Mouse (Mus musculus) forebrain, embryonic 10.5 days (tissue): ENCODE measurements at regions not wholly inside any gene's neighbourhood (a gene's known extent, or its start where the extent isn't known, plus 50 kb on each side); places are given as distances from the start of the nearest gene placed in this dataset.

Experiments
- DNase-seq: peaks from one replicate; pipeline ENCODE4 v3.0.0-alpha.2; 2017; ENCODE audit warnings: low spot score; ENCODE audit errors: extremely low spot score
- H3K27ac ChIP-seq: fragments of 300-500 bp; sonication (generic); 2 replicates; pipeline ENCODE4 v1.5.1; 2016; ENCODE audit warnings: mild to moderate bottlenecking
- H3K27me3 ChIP-seq: fragments of 300-500 bp; sonication (generic); 2 replicates; pipeline ENCODE4 v1.6.1; 2016; ENCODE audit warnings: mild to moderate bottlenecking; ENCODE audit not compliant: poor library complexity, severe bottlenecking
- H3K36me3 ChIP-seq: fragments of 300-500 bp; sonication (generic); replicated peaks from 2 replicates; pipeline ENCODE4 v1.6.1; 2016; ENCODE audit warnings: mild to moderate bottlenecking, moderate library complexity
- H3K4me1 ChIP-seq: fragments of 300-500 bp; sonication (generic); 2 replicates; pipeline ENCODE4 v1.6.1; 2016
- H3K4me3 ChIP-seq: fragments of 300-500 bp; sonication (generic); 2 replicates; pipeline ENCODE4 v1.5.1; 2016; ENCODE audit warnings: mild to moderate bottlenecking, moderate library complexity
- H3K9me3 ChIP-seq: fragments of 300-500 bp; sonication (generic); 2 replicates; pipeline ENCODE4 v1.6.1; 2016; ENCODE audit warnings: mild to moderate bottlenecking, moderate library complexity
- WGBS: fragments of 180-500 bp; shearing (Covaris S2); methylation state at CpG from one replicate; pipeline ENCODE4 v1.1.7; 2016; 5-methylcytosine and 5-hydroxymethylcytosine counted together

- no peaks in the 10 kb centered on the region for H3K36me3 ChIP-seq
- 84% methylated on average over 5 of the region's 5 CpGs for WGBS
- DNase-seq, result no peak
- H3K27ac ChIP-seq, result no peak overlapping the region
- no peaks in the 10 kb centered on the region for H3K9me3 ChIP-seq
- no peak overlapping the region for H3K4me3 ChIP-seq
- H3K4me1 ChIP-seq, result no peaks in the 10 kb centered on the region
- H3K27me3 ChIP-seq, result no peaks in the 10 kb centered on the region
These were observed 68.8 kb downstream of the Cxcl12 start for GRCm38 (mm10) chr6:117237096-117237495.

- WGBS, result 91% methylated on average over 3 of the region's 3 CpGs
- H3K27ac ChIP-seq, result no peak overlapping the region
- no peak for DNase-seq
- H3K27me3 ChIP-seq, result no peaks in the 10 kb centered on the region
- H3K4me3 ChIP-seq, result no peak overlapping the region
- no peaks in the 10 kb centered on the region for H3K36me3 ChIP-seq
- H3K4me1 ChIP-seq, result no peaks in the 10 kb centered on the region
- H3K9me3 ChIP-seq, result no peaks in the 10 kb centered on the region
These were observed 72.9 kb downstream of the Cxcl12 start for GRCm38 (mm10) chr6:117241206-117241605.

- Histone ChIP-seq H3K9me3 (no peaks in the 10 kb centered on the region), H3K27me3 (no peaks in the 10 kb centered on the region; the same call in 1 of the 2 replicates), H3K4me3 (no peak overlapping the region), H3K27ac (no peak overlapping the region), H3K36me3 (no peaks in the 10 kb centered on the region), H3K4me1 (peaks cover 14% of the 10 kb centered on the region)
- no peak for DNase-seq
- WGBS, result 93% methylated on average over 5 of the region's 5 CpGs
These were observed 77.1 kb downstream of the Cxcl12 start for GRCm38 (mm10) chr6:117245398-117245797.

GRCm38 (mm10) chr6:117245849-117246248 lies 77.5 kb downstream of the Cxcl12 start:
- 91% methylated on average over 6 of the region's 6 CpGs for WGBS
- H3K9me3 ChIP-seq, result no peaks in the 10 kb centered on the region

GRCm38 (mm10) chr6:117249230-117249921 lies 81.0 kb downstream of the Cxcl12 start:
- WGBS, result 83% methylated on average over 18 of the region's 18 CpGs
- DNase-seq, result no peak

More at GRCm38 (mm10) chr6:117245849-117246248, 77.5 kb downstream of the Cxcl12 start:
- DNase-seq, result no peak
- Histone ChIP-seq H3K36me3 (no peaks in the 10 kb centered on the region), H3K27ac (no peak overlapping the region), H3K4me1 (peaks cover 14% of the 10 kb centered on the region), H3K27me3 (no peaks in the 10 kb centered on the region; the same call in 1 of the 2 replicates), H3K4me3 (no peak overlapping the region)

GRCm38 (mm10) chr6:117250051-117250450 lies 81.7 kb downstream of the Cxcl12 start:
- Histone ChIP-seq H3K9me3 (no peaks in the 10 kb centered on the region), H3K27me3 (peaks cover 11% of the 10 kb centered on the region), H3K27ac (0 out of 2 replicates have a peak overlapping the region, but pooled peaks have one; percentile 16), H3K4me1 (peaks cover 28% of the 10 kb centered on the region), H3K4me3 (no peak overlapping the region), H3K36me3 (no peaks in the 10 kb centered on the region)
- DNase-seq, result no peak
- WGBS, result 65% methylated on average over 2 of the region's 2 CpGs

More at GRCm38 (mm10) chr6:117249230-117249921, 81.0 kb downstream of the Cxcl12 start:
- Histone ChIP-seq H3K27me3 (peaks cover 11% of the 10 kb centered on the region), H3K36me3 (no peaks in the 10 kb centered on the region), H3K4me3 (no peak overlapping the region), H3K4me1 (peaks cover 24% of the 10 kb centered on the region), H3K9me3 (no peaks in the 10 kb centered on the region), H3K27ac (no peak overlapping the region)

- H3K4me3 ChIP-seq, result no peak overlapping the region
- 80% methylated on average over 12 of the region's 12 CpGs for WGBS
These were observed 83.1 kb downstream of the Cxcl12 start for GRCm38 (mm10) chr6:117251383-117251925.

GRCm38 (mm10) chr6:117252361-117252760 lies 84.0 kb downstream of the Cxcl12 start:
- Histone ChIP-seq H3K4me3 (no peak overlapping the region), H3K27me3 (peaks cover 11% of the 10 kb centered on the region), H3K27ac (no peak overlapping the region), H3K4me1 (peaks cover 25% of the 10 kb centered on the region), H3K36me3 (no peaks in the 10 kb centered on the region), H3K9me3 (no peaks in the 10 kb centered on the region)
- 90% methylated on average over 2 of the region's 2 CpGs for WGBS
- DNase-seq, result no peak

More at GRCm38 (mm10) chr6:117251383-117251925, 83.1 kb downstream of the Cxcl12 start:
- no peak for DNase-seq
- Histone ChIP-seq H3K4me1 (peaks cover 28% of the 10 kb centered on the region), H3K9me3 (no peaks in the 10 kb centered on the region), H3K27me3 (peaks cover 11% of the 10 kb centered on the region), H3K27ac (no peak overlapping the region), H3K36me3 (no peaks in the 10 kb centered on the region)

GRCm38 (mm10) chr6:117253036-117253435 lies 84.7 kb downstream of the Cxcl12 start:
- peaks cover 11% of the 10 kb centered on the region for H3K27me3 ChIP-seq
- no peaks in the 10 kb centered on the region for H3K9me3 ChIP-seq
- H3K27ac ChIP-seq, result no peak overlapping the region
- H3K36me3 ChIP-seq, result no peaks in the 10 kb centered on the region
- no peak for DNase-seq
- WGBS, result 90% methylated on average over 6 of the region's 6 CpGs
- no peak overlapping the region for H3K4me3 ChIP-seq
- H3K4me1 ChIP-seq, result peaks cover 21% of the 10 kb centered on the region

GRCm38 (mm10) chr6:117253586-117254330 lies 85.4 kb downstream of the Cxcl12 start:
- Histone ChIP-seq H3K4me3 (no peak overlapping the region), H3K9me3 (no peaks in the 10 kb centered on the region), H3K27ac (no peak overlapping the region), H3K36me3 (no peaks in the 10 kb centered on the region), H3K27me3 (peaks cover 11% of the 10 kb centered on the region), H3K4me1 (peaks cover 21% of the 10 kb centered on the region)
- 27% methylated on average over 16 of the region's 16 CpGs for WGBS
- peak; percentile 20 for DNase-seq

GRCm38 (mm10) chr6:117254620-117255228 lies 86.4 kb downstream of the Cxcl12 start:
- WGBS, result 87% methylated on average over 3 of the region's 3 CpGs
- no peaks in the 10 kb centered on the region for H3K36me3 ChIP-seq

GRCm38 (mm10) chr6:117255399-117256098 lies 87.2 kb downstream of the Cxcl12 start:
- peaks cover 14% of the 10 kb centered on the region for H3K4me1 ChIP-seq
- no peak for DNase-seq
- no peaks in the 10 kb centered on the region for H3K9me3 ChIP-seq
- H3K27me3 ChIP-seq, result peaks cover 11% of the 10 kb centered on the region; the same call in 1 of the 2 replicates
- no peaks in the 10 kb centered on the region for H3K36me3 ChIP-seq
- H3K4me3 ChIP-seq, result no peak overlapping the region
- H3K27ac ChIP-seq, result no peak overlapping the region
- 81% methylated on average over 3 of the region's 3 CpGs for WGBS

More at GRCm38 (mm10) chr6:117254620-117255228, 86.4 kb downstream of the Cxcl12 start:
- peaks cover 11% of the 10 kb centered on the region for H3K27me3 ChIP-seq
- no peaks in the 10 kb centered on the region for H3K9me3 ChIP-seq
- no peak overlapping the region for H3K27ac ChIP-seq
- H3K4me1 ChIP-seq, result peaks cover 20% of the 10 kb centered on the region
- no peak overlapping the region for H3K4me3 ChIP-seq
- DNase-seq, result no peak
